ENCODE assay signal across 1 mouse cellular context in the genomic region with DNA sequence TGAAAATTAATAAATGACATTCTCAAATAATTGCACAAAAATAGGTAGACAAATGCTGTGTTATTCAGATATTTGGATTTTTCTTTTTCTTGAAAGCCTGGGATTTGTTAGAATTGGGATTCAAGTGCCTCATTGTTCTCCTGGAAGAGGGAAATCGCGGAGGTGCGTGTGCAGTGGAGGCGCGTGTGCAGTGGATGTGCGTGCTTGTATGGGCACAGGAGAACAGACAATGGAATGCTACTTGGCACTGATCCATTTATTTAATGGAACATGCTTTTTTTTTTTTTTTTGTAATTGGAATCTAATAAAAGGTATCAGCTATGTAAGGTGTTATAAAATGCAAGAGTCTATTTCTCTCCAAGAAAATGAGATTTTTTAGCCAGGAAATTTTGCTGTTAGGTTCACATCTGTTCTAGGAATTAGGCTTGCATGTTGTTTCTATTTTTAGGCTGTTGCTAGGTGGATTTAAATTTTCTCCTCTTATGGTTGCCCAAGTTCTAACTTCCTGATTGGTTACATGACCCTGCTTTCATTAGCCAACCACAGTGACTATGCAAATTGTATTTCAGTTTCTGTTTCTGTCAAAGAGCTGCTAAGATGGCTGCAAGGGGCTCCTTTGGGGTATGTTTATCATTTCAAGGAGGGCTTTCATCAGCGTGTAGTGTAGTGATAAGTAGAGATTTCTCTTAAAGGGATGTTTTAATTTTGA.
TF ChIP-seq lines count a peak whose summit lies in the region.

No protein-coding gene starts in this region.

TF ChIP-seq in MEL, 35 proteins besides CTCF, POLR2A, EP300 and RAD21 (continued from another document):
- TF ChIP-seq TAL1 (IDR thresholded peaks at IDR 0.05; ENCODE audit: low read length) (peak; percentile 61), GABPA (IDR thresholded peaks at IDR 0.05; ENCODE audit: low read depth, low read length) (peak; percentile 73; the same call in 1 of the 2 replicates), ETS1 (IDR thresholded peaks at IDR 0.05; ENCODE audit: low read depth, low read length) (peak; percentile 95), MYB (IDR thresholded peaks at IDR 0.05; ENCODE audit: low read depth, low read length) (no peak), POLR2AphosphoS5 (IDR thresholded peaks at IDR 0.05; ENCODE audit: borderline replicate concordance, low read depth, low read length) (no peak), ELF1 (IDR thresholded peaks at IDR 0.05; ENCODE audit: low read depth, low read length) (peak; percentile 75), ZKSCAN1 (IDR thresholded peaks at IDR 0.05; ENCODE audit: low read depth, low read length) (no peak), UBTF (IDR thresholded peaks at IDR 0.05; ENCODE audit: borderline replicate concordance, insufficient read depth, low read depth, low read length) (no peak)
